Mouse (Mus musculus): ENCODE measurements around the gene Nxph3.

Nxph3 gene

GRCm38 (mm10) chr11:95490104-95490503, 24.3 kb downstream of the Nxph3 start:
- DNase-seq, result no peak

DNA sequence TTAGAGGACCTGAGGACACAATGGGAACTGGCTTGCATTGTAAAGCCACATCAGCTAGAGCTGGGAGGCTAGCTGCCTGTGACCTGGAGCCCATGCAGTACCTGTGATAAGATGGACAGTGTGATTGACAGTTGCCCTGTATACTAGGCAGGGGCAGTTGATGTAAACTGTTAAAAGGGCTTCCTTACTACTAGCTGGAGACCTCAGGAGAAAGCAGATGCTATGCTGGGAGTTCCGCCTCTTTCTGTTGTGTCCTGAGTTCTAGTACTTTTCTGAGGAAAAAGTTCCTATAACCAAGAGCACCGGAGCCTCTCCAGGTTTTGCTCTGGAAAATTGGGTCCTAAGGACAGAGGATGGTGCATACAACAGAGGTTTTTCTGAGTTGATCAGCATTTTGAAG, 27.1 kb downstream of the Nxph3 start:
- DNase-seq, result no peak

DNA sequence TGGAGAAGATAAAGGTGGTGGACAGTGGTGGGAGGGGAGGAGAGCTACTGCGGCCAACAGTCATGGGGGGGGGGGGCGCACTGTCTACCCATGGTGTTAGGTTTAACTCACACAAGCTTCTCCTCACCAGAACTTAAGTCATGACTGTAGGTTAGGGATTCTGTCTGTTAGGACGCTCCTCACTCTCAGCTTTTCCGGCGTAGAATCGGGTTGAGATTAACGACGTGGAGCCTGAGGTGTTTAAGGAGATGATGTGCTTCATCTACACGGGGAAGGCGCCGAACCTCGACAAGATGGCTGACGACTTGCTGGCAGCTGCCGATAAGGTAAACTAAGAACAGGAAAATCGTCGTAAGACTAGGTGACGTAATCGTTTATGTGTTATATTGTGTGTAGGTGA, 28.7 kb downstream of the Nxph3 start:
- no peak for DNase-seq

GRCm38 (mm10) chr11:95480662-95481061, 33.7 kb downstream of the Nxph3 start:
- no peak for DNase-seq

GRCm38 (mm10) chr11:95479458-95479857, 34.9 kb downstream of the Nxph3 start:
- no peak for DNase-seq

DNA sequence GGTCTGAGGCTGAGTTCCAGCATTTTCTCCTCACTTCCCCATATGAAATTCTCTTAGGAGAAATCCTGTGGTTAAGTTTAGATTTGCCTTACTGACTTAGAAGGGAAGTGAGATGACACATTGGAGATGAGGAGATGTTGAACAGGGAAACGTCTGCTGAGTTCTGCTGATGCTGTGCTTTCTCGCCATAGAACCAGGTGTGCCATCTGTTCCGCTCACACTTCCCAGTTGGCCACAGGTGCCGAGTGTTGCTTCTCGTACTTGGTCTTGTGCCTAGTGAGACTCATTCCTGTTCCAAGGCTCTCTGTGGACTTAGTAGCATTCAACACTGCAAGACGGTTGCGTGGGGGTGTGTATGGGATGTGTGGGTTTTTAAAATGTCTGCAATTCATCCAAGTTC, 38.0 kb downstream of the Nxph3 start:
- DNase-seq, result no peak

GRCm38 (mm10) chr11:95473456-95473855, 40.9 kb downstream of the Nxph3 start:
- no peak for DNase-seq

GRCm38 (mm10) chr11:95472942-95473341, 41.4 kb downstream of the Nxph3 start:
- no peak for DNase-seq

DNA sequence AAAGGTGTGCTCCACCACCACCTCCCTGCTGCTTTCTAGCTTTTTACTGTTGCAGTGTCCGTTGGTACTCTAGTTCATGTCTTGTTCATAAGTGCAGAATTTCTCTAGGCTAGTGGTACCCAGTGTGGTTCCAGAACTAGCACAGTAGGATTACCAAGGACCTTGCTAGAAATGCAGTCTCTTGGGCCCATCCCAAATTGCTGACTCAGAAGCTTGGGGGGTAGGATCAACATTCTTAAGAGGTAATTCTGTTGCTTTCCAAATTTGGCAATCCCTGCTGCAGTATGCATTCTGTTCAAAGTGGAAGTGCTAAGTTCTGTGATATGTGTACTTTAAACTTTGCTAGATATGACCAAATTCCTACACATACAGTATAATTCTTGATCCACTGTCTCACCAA, 46.6 kb downstream of the Nxph3 start:
- no peak for DNase-seq

DNA sequence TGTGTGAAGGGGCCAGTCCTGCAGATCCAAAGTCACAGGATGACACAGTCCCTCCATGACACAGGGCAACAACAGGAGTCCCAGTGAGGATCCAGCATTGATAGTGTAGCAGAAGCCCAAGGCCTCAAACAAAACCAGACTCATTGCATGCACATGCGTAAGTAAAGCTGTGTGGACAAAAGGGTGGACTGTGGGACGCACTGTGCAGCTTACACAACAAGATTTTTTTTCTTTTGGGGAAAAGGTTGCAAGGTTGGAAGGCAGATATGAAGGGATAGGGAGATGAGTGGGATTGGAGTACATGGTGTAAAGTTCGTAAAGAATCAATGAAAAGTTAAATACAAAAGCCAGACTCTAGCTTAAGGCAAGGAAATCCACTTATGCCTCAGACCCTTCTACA, 52.2 kb downstream of the Nxph3 start:
- DNase-seq, result no peak

DNA sequence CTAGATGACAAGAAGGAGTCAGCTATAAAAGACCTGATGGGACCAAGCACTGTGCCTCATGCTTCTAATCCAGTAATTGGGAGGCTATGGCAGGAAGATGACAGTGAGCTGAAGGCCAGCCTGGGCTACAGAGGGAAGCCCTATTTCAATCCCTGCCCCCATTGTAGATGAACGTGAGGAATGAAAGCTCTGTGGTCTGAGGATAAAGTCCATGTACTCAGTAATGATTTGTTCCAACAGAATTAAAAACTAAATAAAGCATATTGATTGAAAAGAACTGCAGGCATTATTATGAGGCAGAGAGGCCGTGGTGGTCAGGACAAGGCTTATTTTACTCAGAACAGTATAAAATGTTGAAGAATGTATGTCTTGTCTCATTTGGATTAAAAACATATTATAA, 53.5 kb downstream of the Nxph3 start:
- DNase-seq, result no peak
